Mouse (Mus musculus) adrenal gland, adult 18-20 months (tissue): Measurements from ENCODE around the gene Mea1. TPM values are rescaled to one million over a fixed set of nuclear protein-coding genes. Genes with fewer than 3 reads are reported as not detected.

Experiments
- total RNA-seq, 2 experiments: library from RNA; stranded (reverse); gene quantifications; 1 replicate in 1 of 2; 2 replicates in 1 of 2; pipeline ENCODE4 v1.2.3; 2021

Gene Mea1
- total RNA-seq, 2 experiments from 2014 or later, result 100 to 107 TPM

Other genes with a start within 250 kb of the Mea1 start
- gene Crip3, start 249.9 kb upstream of the Mea1 start, total RNA-seq, result under 1 TPM; 0.32 to 0.63 TPM
- not detected for gene Slc22a7, start 240.3 kb upstream of the Mea1 start, total RNA-seq
- gene Ttbk1, start 191.1 kb upstream of the Mea1 start, total RNA-seq, result 1 to 10 TPM in 1 of 2 experiments, under 1 TPM in 1; 0.96 to 1.0 TPM
- 1 to 10 TPM; 3.2 to 6.0 TPM for gene Dnph1, start 182.1 kb upstream of the Mea1 start, total RNA-seq
- 10 to 100 TPM; 24.8 to 30.1 TPM for gene Cul9, start 132.4 kb upstream of the Mea1 start, total RNA-seq
- gene Srf, start 122.6 kb upstream of the Mea1 start, total RNA-seq, result 10 to 100 TPM; 40.8 to 66.6 TPM
- 1 to 10 TPM; 2.7 to 5.8 TPM for gene Ptk7, start 49.3 kb upstream of the Mea1 start, total RNA-seq
- 10 to 100 TPM; 35.8 to 47.6 TPM for gene Klc4, start 32.8 kb upstream of the Mea1 start, total RNA-seq
- 10 to 100 TPM; 97.8 to 99.8 TPM for gene Mrpl2, start 32.6 kb upstream of the Mea1 start, total RNA-seq
- gene Cul7, start 28.5 kb upstream of the Mea1 start, total RNA-seq, result 10 to 100 TPM; 32.1 to 36.3 TPM
- gene Rrp36, start 4.4 kb upstream of the Mea1 start, total RNA-seq, result 10 to 100 TPM; 25.9 to 29.8 TPM
- 10 to 100 TPM; 47.6 to 69.9 TPM for gene Klhdc3, start 2.1 kb downstream of the Mea1 start, total RNA-seq
- gene Ppp2r5d, start 26.3 kb downstream of the Mea1 start, total RNA-seq, result 10 to 100 TPM; 40.2 to 46.5 TPM
- gene Pex6, start 32.7 kb downstream of the Mea1 start, total RNA-seq, result 10 to 100 TPM; 64.1 to 70.7 TPM
- 1 to 10 TPM; 1.2 to 2.0 TPM for gene Gnmt, start 50.4 kb downstream of the Mea1 start, total RNA-seq
- 10 to 100 TPM; 44.8 to 55.9 TPM for gene Cnpy3, start 73.4 kb downstream of the Mea1 start, total RNA-seq
- not detected for gene Ptcra, start 84.9 kb downstream of the Mea1 start, total RNA-seq
- 10 to 100 TPM; 39.6 to 63.0 TPM for gene 2310039H08Rik, start 93.8 kb downstream of the Mea1 start, total RNA-seq
- gene Rpl7l1, start 103.9 kb downstream of the Mea1 start, total RNA-seq, result 100 to 1,000 TPM in 1 of 2 experiments, 10 to 100 TPM in 1; 93.5 to 103 TPM
- gene Bicral, start 179.7 kb downstream of the Mea1 start, total RNA-seq, result 10 to 100 TPM; 16.7 to 18.2 TPM
- 10 to 100 TPM; 19.6 to 23.9 TPM for gene Tbcc, start 211.9 kb downstream of the Mea1 start, total RNA-seq
- not detected for gene Prph2, start 231.7 kb downstream of the Mea1 start, total RNA-seq